Mouse (Mus musculus): Measurements from ENCODE around the gene Ctu2. TPM values are rescaled to one million over a fixed set of nuclear protein-coding genes. Genes with fewer than 3 reads are reported as not detected.

Ctu2 gene
- polyA plus RNA-seq, 1 experiment from 2014 or later: 13.1 TPM

DNA sequence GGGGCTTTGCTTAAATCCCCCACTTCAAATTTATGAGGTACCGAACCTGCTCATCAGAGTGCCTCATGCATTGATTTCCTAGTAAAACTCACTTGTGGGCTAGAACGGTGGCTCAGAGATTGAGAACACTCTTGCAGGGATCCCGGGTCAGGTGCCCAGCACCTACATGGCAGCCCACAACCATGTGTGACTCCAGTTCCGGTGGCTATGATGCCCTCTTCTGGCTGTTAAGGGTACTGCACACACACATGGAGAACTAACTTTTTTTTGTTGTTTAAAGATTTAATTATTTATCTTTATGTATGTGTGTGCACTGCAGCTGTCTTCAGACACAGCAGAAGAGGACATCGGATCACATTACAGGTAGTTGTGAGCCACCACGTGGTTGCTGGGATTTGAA, 40.6 kb upstream of the Ctu2 start:
- peaks cover 14% of the 10 kb centered on the region; the same call in 1 of the 2 replicates for H3K27me3 ChIP-seq
- H3K4me1 ChIP-seq (replicated peaks): peaks cover 53% of the 10 kb centered on the region
- H3K36me3 ChIP-seq (replicated peaks): peaks cover 50% of the 10 kb centered on the region
- no peak overlapping the region for H3K4me3 ChIP-seq (replicated peaks)
- ATAC-seq (ENCODE audit: insufficient read depth): no peak
- WGBS (ENCODE audit: insufficient replicate concordance): 79% methylated on average over 6 of the region's 6 CpGs
- H3K9me3 ChIP-seq (replicated peaks): 0 out of 2 replicates have a peak, but pooled peaks cover 4% of the 10 kb centered on the region
- no peak overlapping the region for H3K4me2 ChIP-seq
- H3K27ac ChIP-seq (replicated peaks): no peak overlapping the region
- no peak overlapping the region for H3K9ac ChIP-seq

DNA sequence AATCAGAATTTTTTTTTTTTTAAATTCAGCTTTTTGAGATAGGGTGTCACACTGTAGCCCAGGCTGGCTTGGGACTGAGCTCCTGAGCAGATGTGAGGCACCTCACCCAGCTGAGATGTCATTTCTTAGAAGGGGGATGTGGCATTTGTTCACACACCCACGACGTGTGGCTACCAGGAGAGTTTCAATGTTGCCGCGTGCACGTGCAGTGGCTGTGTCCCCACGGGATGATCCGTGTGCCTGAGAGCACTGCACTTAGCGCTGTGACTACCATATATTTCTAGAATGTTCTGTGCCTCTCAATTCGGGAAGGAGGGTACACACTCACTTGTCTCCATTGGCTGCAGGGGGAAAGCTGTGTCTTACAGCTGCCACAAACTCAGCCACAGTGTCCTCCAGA, 39.8 kb upstream of the Ctu2 start:
- no peak overlapping the region for H3K9ac ChIP-seq
- H3K4me2 ChIP-seq: no peak overlapping the region
- peaks cover 14% of the 10 kb centered on the region; the same call in 1 of the 2 replicates for H3K27me3 ChIP-seq
- no peak overlapping the region for H3K27ac ChIP-seq (replicated peaks)
- H3K4me3 ChIP-seq (replicated peaks): no peak overlapping the region
- H3K9me3 ChIP-seq (replicated peaks): 0 out of 2 replicates have a peak, but pooled peaks cover 4% of the 10 kb centered on the region
- peaks cover 50% of the 10 kb centered on the region for H3K36me3 ChIP-seq (replicated peaks)
- no peak for ATAC-seq (ENCODE audit: insufficient read depth)
- WGBS (ENCODE audit: insufficient replicate concordance): 81% methylated on average over 9 of the region's 9 CpGs
- H3K4me1 ChIP-seq (replicated peaks): peaks cover 46% of the 10 kb centered on the region

DNA sequence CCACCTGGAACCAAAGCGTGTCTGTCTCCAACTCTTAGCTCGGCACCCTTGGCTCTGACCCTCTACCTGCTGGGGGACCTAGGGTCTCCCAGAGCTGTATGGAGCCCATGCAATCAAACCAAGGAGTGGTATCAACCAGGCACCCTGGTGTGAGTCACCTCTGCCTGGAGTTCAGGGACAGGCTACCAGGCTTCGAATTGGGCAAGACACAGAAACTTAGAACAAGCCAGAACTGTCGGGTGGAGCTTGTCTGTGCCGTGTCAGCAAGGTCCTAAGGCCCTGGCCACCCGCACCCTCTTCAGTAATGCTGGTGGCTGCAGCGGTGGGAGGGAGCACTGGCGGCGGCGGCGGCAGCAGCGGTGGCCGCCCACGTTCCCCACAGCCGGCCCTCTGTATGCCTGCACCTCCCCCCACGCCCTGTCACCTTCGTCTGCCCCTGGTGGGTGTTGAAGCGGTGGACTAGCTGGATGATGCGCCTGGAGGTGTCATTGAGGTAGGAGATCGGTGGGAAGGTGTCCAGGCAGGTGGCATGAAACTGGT, 39.3 kb upstream of the Ctu2 start:
- H3K27ac ChIP-seq (replicated peaks): no peak overlapping the region
- H3K4me2 ChIP-seq: 0 out of 2 replicates have a peak overlapping the region, but pooled peaks have one; percentile 13
- no peak for ATAC-seq (ENCODE audit: insufficient read depth)
- H3K27me3 ChIP-seq: peaks cover 12% of the 10 kb centered on the region; the same call in 1 of the 2 replicates
- H3K9me3 ChIP-seq (replicated peaks): 0 out of 2 replicates have a peak, but pooled peaks cover 4% of the 10 kb centered on the region
- H3K4me1 ChIP-seq (replicated peaks): peaks cover 43% of the 10 kb centered on the region
- peaks cover 50% of the 10 kb centered on the region for H3K36me3 ChIP-seq (replicated peaks)
- H3K4me3 ChIP-seq (replicated peaks): no peak overlapping the region
- H3K9ac ChIP-seq: no peak overlapping the region
- 66% methylated on average over 20 of the region's 20 CpGs for WGBS (ENCODE audit: insufficient replicate concordance)

DNA sequence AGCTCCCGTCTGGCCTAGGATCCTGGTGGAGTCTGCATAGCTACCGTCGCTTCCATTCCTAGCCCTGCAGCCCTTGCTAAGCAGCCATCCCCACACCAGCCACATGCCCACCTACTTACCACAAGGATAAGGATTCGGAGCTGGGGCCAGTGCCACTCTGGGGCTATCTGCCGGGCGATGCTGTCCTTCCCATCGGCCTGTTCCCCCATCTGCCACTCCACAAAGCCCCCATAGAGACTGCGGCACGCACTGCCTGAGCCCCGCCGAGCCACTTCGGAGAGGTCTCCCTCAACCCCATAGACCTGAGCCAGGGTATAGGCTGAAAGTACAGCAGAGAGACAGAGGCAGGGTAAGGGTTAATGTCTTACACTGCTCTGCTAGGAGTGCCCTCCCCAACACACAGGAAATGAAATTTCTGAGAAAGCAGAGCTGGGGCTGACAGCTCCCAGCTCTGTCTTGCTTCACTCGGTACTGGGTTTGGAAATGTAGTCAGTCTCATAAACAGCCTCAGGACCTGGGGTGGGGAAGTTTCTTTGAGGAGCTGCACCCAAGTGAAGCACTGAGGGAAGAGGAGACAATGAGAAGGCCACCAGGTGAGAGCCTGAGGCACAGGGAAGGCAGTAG, 38.1 kb upstream of the Ctu2 start:
- H3K27ac ChIP-seq (replicated peaks): peak overlapping the region; percentile 24; the same call in 1 of the 2 replicates
- no peak for ATAC-seq (ENCODE audit: insufficient read depth)
- no peak overlapping the region for H3K9ac ChIP-seq
- H3K36me3 ChIP-seq (replicated peaks): peaks cover 50% of the 10 kb centered on the region
- 65% methylated on average over 13 of the region's 13 CpGs for WGBS (ENCODE audit: insufficient replicate concordance)
- H3K4me1 ChIP-seq (replicated peaks): peaks cover 41% of the 10 kb centered on the region
- H3K9me3 ChIP-seq (replicated peaks): 0 out of 2 replicates have a peak, but pooled peaks cover 4% of the 10 kb centered on the region
- H3K27me3 ChIP-seq: 0 out of 2 replicates have a peak, but pooled peaks cover under 1% of the 10 kb centered on the region
- 0 out of 2 replicates have a peak overlapping the region, but pooled peaks have one; percentile 2 for H3K4me3 ChIP-seq (replicated peaks)
- H3K4me2 ChIP-seq: peak overlapping the region; percentile 13

DNA sequence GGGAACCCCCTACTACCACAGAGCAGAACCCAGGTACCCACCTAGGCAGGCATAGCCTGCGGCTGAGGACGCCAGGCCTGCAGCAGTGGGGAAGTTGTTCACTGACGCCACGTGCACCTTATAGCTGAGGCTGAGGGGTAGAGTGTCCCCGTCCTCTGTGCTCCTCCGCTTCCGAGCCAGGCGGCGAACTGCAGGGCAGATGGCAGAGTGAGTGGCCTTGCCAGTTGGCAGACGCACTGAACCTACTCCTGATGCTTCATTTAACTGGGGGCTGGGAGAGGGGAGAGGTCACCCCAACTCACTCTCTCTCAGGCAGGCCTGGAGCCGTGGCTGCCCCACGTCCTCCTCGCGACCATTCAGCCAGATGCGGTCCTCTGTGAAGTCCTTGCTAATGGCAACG, 36.6 kb upstream of the Ctu2 start:
- no peak overlapping the region for H3K27ac ChIP-seq (replicated peaks)
- ATAC-seq (ENCODE audit: insufficient read depth): no peak
- peaks cover 43% of the 10 kb centered on the region for H3K4me1 ChIP-seq (replicated peaks)
- H3K4me2 ChIP-seq: no peak overlapping the region
- 0 out of 2 replicates have a peak, but pooled peaks cover 4% of the 10 kb centered on the region for H3K9me3 ChIP-seq (replicated peaks)
- no peaks in the 10 kb centered on the region for H3K27me3 ChIP-seq
- H3K36me3 ChIP-seq (replicated peaks): peaks cover 43% of the 10 kb centered on the region
- H3K9ac ChIP-seq: no peak overlapping the region
- no peak overlapping the region for H3K4me3 ChIP-seq (replicated peaks)
- WGBS (ENCODE audit: insufficient replicate concordance): 85% methylated on average over 16 of the region's 16 CpGs

DNA sequence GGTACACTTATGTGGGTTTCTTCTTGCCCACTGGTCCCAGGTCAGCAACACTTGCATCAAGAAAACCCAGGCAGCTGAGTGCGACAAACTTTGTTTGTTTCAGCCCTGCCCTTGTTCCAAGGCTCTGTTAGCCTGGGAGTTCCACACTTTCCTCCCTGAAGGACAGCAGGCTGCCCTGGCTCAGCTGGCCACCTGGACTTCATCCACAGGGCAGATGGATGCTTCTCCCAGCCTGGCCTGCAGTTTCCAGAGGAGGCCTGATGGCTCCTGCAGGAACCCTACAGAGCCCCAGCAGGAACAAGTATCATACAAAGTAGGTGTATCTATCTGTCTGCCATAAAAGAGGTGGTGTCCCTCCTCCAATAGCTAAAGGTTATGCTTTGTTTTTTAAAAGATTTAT, 34.6 kb upstream of the Ctu2 start:
- peaks cover 25% of the 10 kb centered on the region for H3K36me3 ChIP-seq (replicated peaks)
- H3K4me2 ChIP-seq: no peak overlapping the region
- no peak overlapping the region for H3K4me3 ChIP-seq (replicated peaks)
- no peak overlapping the region for H3K9ac ChIP-seq
- WGBS (ENCODE audit: insufficient replicate concordance): 93% methylated on average over 1 of the region's 1 CpGs
- peaks cover 60% of the 10 kb centered on the region for H3K4me1 ChIP-seq (replicated peaks)
- ATAC-seq (ENCODE audit: insufficient read depth): no peak
- no peak overlapping the region for H3K27ac ChIP-seq (replicated peaks)
- H3K27me3 ChIP-seq: no peaks in the 10 kb centered on the region; the same call in 1 of the 2 replicates
- H3K9me3 ChIP-seq (replicated peaks): no peaks in the 10 kb centered on the region

DNA sequence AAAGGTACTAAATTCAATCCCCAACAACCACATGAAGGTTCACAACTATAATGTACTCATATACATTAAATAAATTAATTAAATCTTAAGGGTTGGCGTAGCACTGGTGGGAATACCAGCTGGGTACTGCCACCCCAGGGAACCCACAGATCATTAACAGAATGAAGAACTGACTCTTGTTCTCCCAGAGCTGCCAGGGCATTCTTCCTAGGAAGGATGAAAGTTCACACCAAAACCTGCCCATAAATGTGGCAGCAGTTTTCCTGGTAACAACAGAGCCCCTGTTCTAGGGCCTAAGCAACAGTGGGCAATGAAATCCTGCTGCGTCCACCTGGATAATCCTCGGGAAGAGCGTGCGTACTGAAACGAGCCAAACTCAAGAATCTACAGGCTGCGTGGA, 33.6 kb upstream of the Ctu2 start:
- Histone ChIP-seq H3K4me2 (peak overlapping the region; percentile 96), H3K9me3 (replicated peaks) (no peaks in the 10 kb centered on the region), H3K27me3 (peaks cover 3% of the 10 kb centered on the region; the same call in 1 of the 2 replicates), H3K27ac (replicated peaks) (no peak overlapping the region), H3K9ac (peak overlapping the region; percentile 62; the same call in 1 of the 2 replicates), H3K4me3 (replicated peaks) (peak overlapping the region; percentile 68), H3K4me1 (replicated peaks) (peaks cover 52% of the 10 kb centered on the region), H3K36me3 (replicated peaks) (peaks cover 15% of the 10 kb centered on the region)
- WGBS (ENCODE audit: insufficient replicate concordance): 48% methylated on average over 7 of the region's 7 CpGs
- ATAC-seq (ENCODE audit: insufficient read depth): no peak

DNA sequence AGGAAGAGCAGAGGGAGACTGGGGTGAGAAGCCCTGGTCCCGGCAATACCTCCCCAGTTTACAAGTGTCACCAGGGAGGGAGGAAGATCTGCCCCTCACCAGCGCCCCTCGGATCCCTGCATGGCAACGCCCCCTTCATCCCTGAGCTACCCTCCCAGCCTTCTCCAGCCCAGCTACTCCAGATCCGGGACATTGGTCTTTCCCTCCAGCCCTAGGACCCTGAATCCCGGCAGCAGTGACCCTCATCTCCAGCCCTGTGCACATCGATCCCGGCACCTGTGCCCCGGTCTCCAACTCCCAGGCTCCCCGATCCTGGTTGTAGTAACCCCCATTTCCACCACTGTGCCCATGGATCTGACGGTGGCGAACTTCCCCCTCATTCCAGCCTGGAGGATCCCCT, 33.2 kb upstream of the Ctu2 start:
- peaks cover 11% of the 10 kb centered on the region for H3K36me3 ChIP-seq (replicated peaks)
- 2% methylated on average over 12 of the region's 12 CpGs for WGBS (ENCODE audit: insufficient replicate concordance)
- H3K27me3 ChIP-seq: peaks cover 7% of the 10 kb centered on the region; the same call in 1 of the 2 replicates
- peaks cover 48% of the 10 kb centered on the region for H3K4me1 ChIP-seq (replicated peaks)
- no peak for ATAC-seq (ENCODE audit: insufficient read depth)
- H3K4me2 ChIP-seq: peak overlapping the region; percentile 96
- H3K27ac ChIP-seq (replicated peaks): peak overlapping the region; percentile 55
- H3K9me3 ChIP-seq (replicated peaks): no peaks in the 10 kb centered on the region
- peak overlapping the region; percentile 68 for H3K4me3 ChIP-seq (replicated peaks)
- H3K9ac ChIP-seq: peak overlapping the region; percentile 62

DNA sequence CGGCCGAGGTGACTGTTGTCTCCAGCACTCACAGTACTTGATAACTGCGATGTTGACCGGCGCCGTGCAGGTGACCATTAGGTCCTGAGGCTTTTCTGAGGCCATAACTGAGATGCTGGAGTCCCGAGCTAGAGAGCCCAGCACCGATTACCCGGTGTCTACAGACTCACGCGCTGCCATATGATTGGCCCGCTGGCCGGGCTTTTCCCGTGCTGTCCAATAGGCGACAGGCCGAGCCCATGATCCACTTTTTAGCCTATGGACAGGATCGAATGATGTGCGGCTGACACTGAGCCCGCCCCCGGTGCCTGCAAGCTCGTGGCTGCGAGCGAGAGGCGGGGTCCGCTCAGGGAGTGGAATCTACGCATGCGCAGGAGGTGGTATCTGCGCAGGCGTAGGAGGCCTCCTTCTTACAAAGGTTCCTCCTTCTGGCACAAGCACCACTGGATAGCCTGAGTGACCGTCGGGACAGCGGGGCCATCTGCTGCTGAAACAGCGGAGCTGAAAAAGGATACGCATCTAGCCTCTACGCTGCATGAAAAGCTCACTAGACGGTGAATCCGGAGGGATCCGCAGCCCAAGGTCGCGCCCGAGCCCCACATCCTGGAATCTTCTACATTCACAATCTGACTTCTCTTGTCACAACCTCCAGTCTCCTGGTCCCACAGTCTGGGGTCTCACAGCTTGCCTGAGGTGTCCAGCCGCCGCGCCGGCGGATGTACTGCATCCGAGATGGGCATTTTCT, 32.5 kb upstream of the Ctu2 start, which contains the start of gene Mvd:
Gene Mvd (minus strand): TSS at position 161 of the 745 bp plus-strand sequence.
- Histone ChIP-seq H3K36me3 (replicated peaks) (peaks cover 6% of the 10 kb centered on the region), H3K4me1 (replicated peaks) (peaks cover 41% of the 10 kb centered on the region), H3K9me3 (replicated peaks) (no peaks in the 10 kb centered on the region), H3K27me3 (peaks cover 7% of the 10 kb centered on the region; the same call in 1 of the 2 replicates), H3K9ac (peak within 1 kb of the TSS; percentile 73), H3K4me2 (peak within 1 kb of the TSS; percentile 96), H3K4me3 (replicated peaks) (peak within 1 kb of the TSS; percentile 68), H3K27ac (replicated peaks) (peak within 1 kb of the TSS; percentile 86)
- ATAC-seq (ENCODE audit: insufficient read depth): peak; percentile 98
- WGBS (ENCODE audit: insufficient replicate concordance): under 1% methylated on average over 47 of the region's 47 CpGs

DNA sequence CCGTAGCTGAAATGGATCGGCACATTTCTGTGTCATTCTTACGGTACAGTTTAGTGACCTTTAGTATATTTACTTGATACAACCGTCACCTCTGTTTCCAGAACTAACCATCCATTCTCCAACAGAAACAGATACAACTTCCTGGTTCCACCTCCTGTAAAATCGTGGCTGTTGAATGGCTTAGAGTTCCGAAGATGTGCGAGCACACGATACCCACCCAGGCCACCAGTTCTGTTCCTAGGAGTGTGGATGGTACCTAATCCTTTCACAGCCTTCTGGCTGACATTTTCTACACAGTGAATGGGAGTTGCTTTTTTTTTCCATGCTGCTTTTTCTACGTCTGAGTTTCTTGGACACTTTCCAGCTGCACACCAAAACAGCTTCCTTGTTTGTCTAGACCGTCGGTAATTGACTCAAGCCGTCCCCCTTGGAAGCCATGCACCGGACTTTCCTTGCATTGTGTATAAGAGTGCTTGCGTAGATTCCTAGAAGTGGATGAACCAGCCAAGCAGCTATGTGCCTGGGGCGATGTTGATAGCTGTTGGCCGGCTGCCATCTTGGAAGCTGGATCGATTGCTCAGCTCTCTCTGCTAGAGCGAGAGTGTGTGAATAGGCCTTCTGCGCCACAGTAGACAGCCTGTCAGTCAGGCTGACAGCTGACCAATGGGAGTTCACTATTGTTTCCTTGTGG, 31.7 kb upstream of the Ctu2 start:
- peaks cover 7% of the 10 kb centered on the region; the same call in 1 of the 2 replicates for H3K27me3 ChIP-seq
- peak overlapping the region; percentile 68 for H3K4me3 ChIP-seq (replicated peaks)
- H3K9ac ChIP-seq: peak overlapping the region; percentile 73
- H3K27ac ChIP-seq (replicated peaks): peak overlapping the region; percentile 86
- ATAC-seq (ENCODE audit: insufficient read depth): peak; percentile 22; the same call in 1 of the 2 replicates
- H3K4me2 ChIP-seq: peak overlapping the region; percentile 96
- peaks cover 4% of the 10 kb centered on the region for H3K36me3 ChIP-seq (replicated peaks)
- WGBS (ENCODE audit: insufficient replicate concordance): 10% methylated on average over 19 of the region's 19 CpGs
- H3K4me1 ChIP-seq (replicated peaks): peaks cover 37% of the 10 kb centered on the region
- no peaks in the 10 kb centered on the region for H3K9me3 ChIP-seq (replicated peaks)

All from liver, embryonic 15.5 days (tissue).